Mouse (Mus musculus): ENCODE data around the gene Tmem191c. TPM values are rescaled to one million over a fixed set of nuclear protein-coding genes. Genes with fewer than 3 reads are reported as not detected.

The Tmem191c gene
- polyA plus RNA-seq, 1 experiment from 2014 or later: 7.0 TPM

- no peaks in the 10 kb centered on the region for H3K4me1 ChIP-seq
- ATAC-seq (ENCODE audit: extremely low read depth, insufficient number of reproducible peaks, low FRiP score, low TSS enrichment): no peak
- H3K9me3 ChIP-seq: no peaks in the 10 kb centered on the region
- H3K36me3 ChIP-seq: peaks cover 98% of the 10 kb centered on the region
- H3K27ac ChIP-seq (replicated peaks): no peak overlapping the region
- H3K27me3 ChIP-seq (replicated peaks): no peaks in the 10 kb centered on the region
- H3K9ac ChIP-seq: no peak overlapping the region
- 83% methylated on average over 3 of the region's 3 CpGs for WGBS
- no peak overlapping the region for H3K4me3 ChIP-seq
- no peak overlapping the region for H3K4me2 ChIP-seq
Measured at GRCm38 (mm10) chr16:17300818-17301217, 24.9 kb downstream of the Tmem191c start.

GRCm38 (mm10) chr16:17303521-17304245, 27.8 kb downstream of the Tmem191c start:
- no peak for ATAC-seq (ENCODE audit: extremely low read depth, insufficient number of reproducible peaks, low FRiP score, low TSS enrichment)
- no peak overlapping the region for H3K4me2 ChIP-seq
- no peaks in the 10 kb centered on the region for H3K9me3 ChIP-seq
- 93% methylated on average over 5 of the region's 5 CpGs for WGBS
- no peaks in the 10 kb centered on the region for H3K4me1 ChIP-seq
- H3K4me3 ChIP-seq: no peak overlapping the region
- H3K9ac ChIP-seq: no peak overlapping the region
- H3K27me3 ChIP-seq (replicated peaks): no peaks in the 10 kb centered on the region
- H3K27ac ChIP-seq (replicated peaks): no peak overlapping the region
- H3K36me3 ChIP-seq: peaks cover 95% of the 10 kb centered on the region

DNA sequence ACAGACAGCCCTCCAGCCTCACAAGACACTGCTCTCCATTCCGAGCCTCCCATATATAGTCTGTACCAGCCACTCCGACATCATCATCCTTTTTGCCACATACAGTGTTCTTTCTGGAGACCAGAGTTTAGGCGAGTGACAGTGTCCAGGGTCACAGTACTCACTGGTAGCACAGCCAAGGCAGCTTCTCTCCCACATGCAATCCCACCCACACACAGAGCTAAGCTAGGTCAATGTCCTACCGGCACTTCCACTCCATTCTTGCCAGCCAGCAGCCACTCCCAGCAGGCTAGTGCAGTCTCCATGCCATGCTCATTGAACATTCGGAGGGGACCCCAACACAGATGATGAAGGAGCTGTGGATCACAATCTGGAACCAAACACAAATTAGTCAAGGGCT, 31.6 kb downstream of the Tmem191c start:
- H3K4me3 ChIP-seq: no peak overlapping the region
- no peaks in the 10 kb centered on the region for H3K27me3 ChIP-seq (replicated peaks)
- WGBS: 83% methylated on average over 5 of the region's 5 CpGs
- no peaks in the 10 kb centered on the region for H3K9me3 ChIP-seq
- H3K9ac ChIP-seq: no peak overlapping the region
- no peak overlapping the region for H3K27ac ChIP-seq (replicated peaks)
- H3K4me2 ChIP-seq: no peak overlapping the region
- peaks cover 92% of the 10 kb centered on the region for H3K36me3 ChIP-seq
- no peaks in the 10 kb centered on the region for H3K4me1 ChIP-seq
- no peak for ATAC-seq (ENCODE audit: extremely low read depth, insufficient number of reproducible peaks, low FRiP score, low TSS enrichment)

GRCm38 (mm10) chr16:17309036-17309435, 33.2 kb downstream of the Tmem191c start:
- Histone ChIP-seq H3K27me3 (replicated peaks) (no peaks in the 10 kb centered on the region), H3K36me3 (peaks cover 93% of the 10 kb centered on the region), H3K4me2 (no peak overlapping the region), H3K4me3 (no peak overlapping the region), H3K9me3 (no peaks in the 10 kb centered on the region), H3K9ac (no peak overlapping the region), H3K27ac (replicated peaks) (no peak overlapping the region), H3K4me1 (no peaks in the 10 kb centered on the region)
- WGBS: 90% methylated on average over 10 of the region's 10 CpGs
- ATAC-seq (ENCODE audit: extremely low read depth, insufficient number of reproducible peaks, low FRiP score, low TSS enrichment): no peak

GRCm38 (mm10) chr16:17312531-17312930, 36.7 kb downstream of the Tmem191c start:
- Histone ChIP-seq H3K9ac (no peak overlapping the region), H3K4me3 (no peak overlapping the region), H3K4me1 (no peaks in the 10 kb centered on the region), H3K27ac (replicated peaks) (no peak overlapping the region), H3K27me3 (replicated peaks) (no peaks in the 10 kb centered on the region), H3K9me3 (no peaks in the 10 kb centered on the region), H3K4me2 (no peak overlapping the region), H3K36me3 (peaks cover 96% of the 10 kb centered on the region)
- no peak for ATAC-seq (ENCODE audit: extremely low read depth, insufficient number of reproducible peaks, low FRiP score, low TSS enrichment)
- 90% methylated on average over 5 of the region's 5 CpGs for WGBS

DNA sequence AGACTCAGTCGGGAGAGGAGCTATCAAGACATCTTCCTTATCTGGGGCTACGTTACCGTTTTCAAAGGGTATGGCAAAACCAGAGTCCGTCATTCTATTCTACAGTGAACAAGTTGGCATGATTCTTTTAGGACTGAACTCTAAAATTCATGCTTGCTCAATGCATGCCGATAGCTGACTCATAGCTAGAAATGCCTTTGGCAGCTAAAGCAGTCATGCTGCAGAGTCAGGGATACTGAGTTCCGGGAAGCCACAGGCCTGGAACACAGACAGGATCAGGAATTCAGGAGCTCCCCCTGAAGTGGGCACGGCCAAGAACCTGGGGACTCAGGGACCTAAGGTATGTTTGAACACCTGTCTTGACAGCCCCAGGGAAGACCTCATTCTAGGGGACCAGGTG, 40.7 kb downstream of the Tmem191c start:
- Histone ChIP-seq H3K36me3 (peaks cover 89% of the 10 kb centered on the region), H3K4me2 (no peak overlapping the region), H3K9me3 (no peaks in the 10 kb centered on the region), H3K4me3 (no peak overlapping the region), H3K27ac (replicated peaks) (no peak overlapping the region), H3K27me3 (replicated peaks) (no peaks in the 10 kb centered on the region), H3K4me1 (no peaks in the 10 kb centered on the region), H3K9ac (no peak overlapping the region)
- no peak for ATAC-seq (ENCODE audit: extremely low read depth, insufficient number of reproducible peaks, low FRiP score, low TSS enrichment)
- WGBS: 86% methylated on average over 7 of the region's 7 CpGs

GRCm38 (mm10) chr16:17321481-17321880, 45.6 kb downstream of the Tmem191c start:
- Histone ChIP-seq H3K9ac (no peak overlapping the region), H3K27ac (replicated peaks) (no peak overlapping the region), H3K4me1 (no peaks in the 10 kb centered on the region), H3K4me3 (no peak overlapping the region), H3K9me3 (no peaks in the 10 kb centered on the region), H3K4me2 (no peak overlapping the region), H3K27me3 (replicated peaks) (no peaks in the 10 kb centered on the region), H3K36me3 (peaks cover 88% of the 10 kb centered on the region)
- ATAC-seq (ENCODE audit: extremely low read depth, insufficient number of reproducible peaks, low FRiP score, low TSS enrichment): no peak
- WGBS: 72% methylated on average over 5 of the region's 5 CpGs

DNA sequence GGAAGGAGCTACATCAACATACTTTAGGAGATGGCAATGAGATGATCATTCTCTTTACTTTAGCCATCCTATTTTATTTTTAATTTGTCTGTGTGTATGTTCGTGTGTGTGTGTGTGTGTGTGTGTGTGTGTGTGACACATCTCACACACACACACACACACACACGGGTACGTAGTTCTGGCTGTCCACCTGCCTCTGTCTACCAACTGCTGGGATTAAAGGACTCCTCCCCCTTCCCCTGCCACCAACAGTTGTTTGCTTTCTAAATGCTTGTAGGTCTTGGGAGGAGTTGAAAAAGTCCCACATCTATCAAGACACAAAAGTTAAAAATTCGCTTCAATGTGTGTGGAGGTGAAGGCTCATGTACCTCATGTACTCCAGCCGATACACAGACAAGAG, 48.9 kb downstream of the Tmem191c start:
- H3K27me3 ChIP-seq (replicated peaks): no peaks in the 10 kb centered on the region
- no peak overlapping the region for H3K9ac ChIP-seq
- H3K4me3 ChIP-seq: no peak overlapping the region
- H3K9me3 ChIP-seq: no peaks in the 10 kb centered on the region
- ATAC-seq (ENCODE audit: extremely low read depth, insufficient number of reproducible peaks, low FRiP score, low TSS enrichment): no peak
- H3K4me2 ChIP-seq: no peak overlapping the region
- H3K27ac ChIP-seq (replicated peaks): no peak overlapping the region
- no peaks in the 10 kb centered on the region for H3K4me1 ChIP-seq
- peaks cover 61% of the 10 kb centered on the region for H3K36me3 ChIP-seq
- 88% methylated on average over 5 of the region's 5 CpGs for WGBS

GRCm38 (mm10) chr16:17326064-17326463, 50.2 kb downstream of the Tmem191c start:
- no peak overlapping the region for H3K4me3 ChIP-seq
- H3K4me2 ChIP-seq: no peak overlapping the region
- no peaks in the 10 kb centered on the region for H3K9me3 ChIP-seq
- H3K4me1 ChIP-seq: no peaks in the 10 kb centered on the region
- WGBS: 71% methylated on average over 2 of the region's 2 CpGs
- H3K27ac ChIP-seq (replicated peaks): no peak overlapping the region
- no peak for ATAC-seq (ENCODE audit: extremely low read depth, insufficient number of reproducible peaks, low FRiP score, low TSS enrichment)
- H3K9ac ChIP-seq: no peak overlapping the region
- H3K36me3 ChIP-seq: peaks cover 56% of the 10 kb centered on the region
- no peaks in the 10 kb centered on the region for H3K27me3 ChIP-seq (replicated peaks)

- no peak for ATAC-seq (ENCODE audit: extremely low read depth, insufficient number of reproducible peaks, low FRiP score, low TSS enrichment)
- peaks cover 17% of the 10 kb centered on the region for H3K36me3 ChIP-seq
- H3K4me3 ChIP-seq: no peak overlapping the region
- H3K27ac ChIP-seq (replicated peaks): no peak overlapping the region; the same call in 1 of the 2 replicates
- H3K9ac ChIP-seq: no peak overlapping the region
- H3K4me1 ChIP-seq: no peaks in the 10 kb centered on the region
- H3K9me3 ChIP-seq: no peaks in the 10 kb centered on the region
- 87% methylated on average over 1 of the region's 1 CpGs for WGBS
- H3K4me2 ChIP-seq: no peak overlapping the region
- H3K27me3 ChIP-seq (replicated peaks): no peaks in the 10 kb centered on the region
Measured at GRCm38 (mm10) chr16:17329848-17330570, 54.1 kb downstream of the Tmem191c start.

- 31% methylated on average over 2 of the region's 2 CpGs for WGBS
- H3K27ac ChIP-seq (replicated peaks): no peak within 1 kb of the TSS
Measured at GRCm38 (mm10) chr16:17331116-17331515, 55.2 kb downstream of the Tmem191c start, which contains the start of gene Serpind1. Serpind1 (plus strand) TSS chr16:17331371.

GRCm38 (mm10) chr16:17331855-17332254, 56.0 kb downstream of the Tmem191c start:
- WGBS: 84% methylated on average over 5 of the region's 5 CpGs
- no peak overlapping the region for H3K4me3 ChIP-seq
- H3K9ac ChIP-seq: no peak overlapping the region
- peaks cover 12% of the 10 kb centered on the region for H3K36me3 ChIP-seq
- H3K27me3 ChIP-seq (replicated peaks): no peaks in the 10 kb centered on the region
- no peaks in the 10 kb centered on the region for H3K9me3 ChIP-seq
- no peak overlapping the region for H3K27ac ChIP-seq (replicated peaks)
- no peak for ATAC-seq (ENCODE audit: extremely low read depth, insufficient number of reproducible peaks, low FRiP score, low TSS enrichment)
- H3K4me2 ChIP-seq: no peak overlapping the region
- no peaks in the 10 kb centered on the region for H3K4me1 ChIP-seq

More at GRCm38 (mm10) chr16:17331116-17331515, 55.2 kb downstream of the Tmem191c start, which contains the start of gene Serpind1:
- no peak for ATAC-seq (ENCODE audit: extremely low read depth, insufficient number of reproducible peaks, low FRiP score, low TSS enrichment)
- no peak within 1 kb of the TSS for H3K9ac ChIP-seq
- no peaks in the 10 kb centered on the region for H3K27me3 ChIP-seq (replicated peaks)
- no peak within 1 kb of the TSS for H3K4me2 ChIP-seq
- no peak within 1 kb of the TSS for H3K4me3 ChIP-seq
- peaks cover 10% of the 10 kb centered on the region for H3K36me3 ChIP-seq
- H3K9me3 ChIP-seq: no peaks in the 10 kb centered on the region
- no peaks in the 10 kb centered on the region for H3K4me1 ChIP-seq

All from heart, embryonic 13.5 days (tissue).